Comparison of ENCODE assay signal across 7 mouse cellular contexts in genomic region chr6:118593377-118594061, GRCm38 (mm10). TPM values are rescaled to one million over a fixed set of nuclear protein-coding genes. Genes with fewer than 3 reads are reported as not detected.
DNase-seq lines count a peak whose midpoint lies in the region; ATAC-seq and TF ChIP-seq lines count a peak whose summit lies in the region.

No protein-coding gene starts in this region.

- H3K27ac ChIP-seq in ES-Bruce4 (ENCODE audit: insufficient read depth, low read length), result no peak overlapping the region
- H3K27ac ChIP-seq in heart, postnatal 0 days (ENCODE audit: low read depth), result no peak overlapping the region

- H3K9ac ChIP-seq in ES-Bruce4 (ENCODE audit: low read depth, poor library complexity, severe bottlenecking), result no peak overlapping the region; the same call in 1 of the 2 replicates
- no peak overlapping the region for H3K9ac ChIP-seq in heart, postnatal 0 days (replicated peaks; ENCODE audit: low read depth, low read length)

- 39% methylated on average over 34 of the region's 34 CpGs for WGBS in heart, postnatal 0 days
- 13% methylated on average over 34 of the region's 34 CpGs for WGBS in large intestine, adult 2 months

- no peak for TF ChIP-seq POLR2A in ES-Bruce4 (IDR thresholded peaks at IDR 0.05; ENCODE audit: insufficient read depth, low read length)

- TF ChIP-seq CTCF in ES-Bruce4 (IDR thresholded peaks at IDR 0.05; ENCODE audit: low read depth, low read length), result no peak
- TF ChIP-seq CTCF in heart, postnatal 0 days (IDR thresholded peaks at IDR 0.05; ENCODE audit: low read depth), result no peak

- no peaks in the 10 kb centered on the region for H3K9me3 ChIP-seq in ES-Bruce4 (replicated peaks; ENCODE audit: control insufficient read depth, insufficient read depth, low read length, poor library complexity, severe bottlenecking)
- H3K9me3 ChIP-seq in heart, postnatal 0 days (replicated peaks; ENCODE audit: control insufficient read depth, low read length), result no peaks in the 10 kb centered on the region

- no peak for TF ChIP-seq EP300 in ES-Bruce4 (IDR thresholded peaks at IDR 0.05; ENCODE audit: insufficient read depth, low read depth, low read length)
- TF ChIP-seq EP300 in heart, postnatal 0 days (IDR thresholded peaks at IDR 0.05; ENCODE audit: low read depth), result no peak

- DNase-seq in heart, postnatal 0 days (ENCODE audit: low spot score), result no peak
- peak; percentile 8 for DNase-seq in large intestine, adult 2 months (ENCODE audit: low read depth, low spot score)
- no peak for DNase-seq in layer of hippocampus, postnatal 10 days (ENCODE audit: low spot score in 2 of 2)
- no peak for DNase-seq in layer of hippocampus, postnatal 25 days (ENCODE audit: extremely low spot score in 1 of 2, low spot score in 1 of 2)

- H3K36me3 ChIP-seq in ES-Bruce4 (ENCODE audit: control insufficient read depth, insufficient read depth, low read length, poor library complexity, severe bottlenecking), result no peaks in the 10 kb centered on the region
- peaks cover 59% of the 10 kb centered on the region for H3K36me3 ChIP-seq in heart, postnatal 0 days (replicated peaks; ENCODE audit: control insufficient read depth, insufficient read depth, low read length)

- peak; percentile 49 for ATAC-seq in activated CD4-positive, CD25-positive, alpha-beta regulatory T cell, adult 4 months
- no peak for ATAC-seq in heart, postnatal 0 days (ENCODE audit: insufficient read depth, low read depth)
- ATAC-seq in megakaryocyte-erythroid progenitor cell, adult 5-6 weeks (replicated peaks; ENCODE audit: low FRiP score, low TSS enrichment, poor library complexity, severe bottlenecking), result peak; percentile 61

- peaks cover 4% of the 10 kb centered on the region for H3K4me1 ChIP-seq in ES-Bruce4 (ENCODE audit: control insufficient read depth, insufficient read depth, low read length)
- no peaks in the 10 kb centered on the region for H3K4me1 ChIP-seq in heart, postnatal 0 days (ENCODE audit: control insufficient read depth, insufficient read depth)

- H3K4me3 ChIP-seq in ES-Bruce4 (ENCODE audit: low read depth, low read length), result peak overlapping the region; percentile 44
- peak overlapping the region; percentile 22 for H3K4me3 ChIP-seq in heart, postnatal 0 days (ENCODE audit: low read depth, low read length)

- H3K4me2 ChIP-seq in heart, postnatal 0 days (ENCODE audit: low read depth, low read length), result peak overlapping the region; percentile 47

- 0 out of 2 replicates have a peak, but pooled peaks cover 1% of the 10 kb centered on the region for H3K27me3 ChIP-seq in ES-Bruce4 (ENCODE audit: control insufficient read depth, insufficient read depth, low read length, poor library complexity, severe bottlenecking)
- H3K27me3 ChIP-seq in heart, postnatal 0 days (ENCODE audit: control insufficient read depth, insufficient read depth, low read length), result no peaks in the 10 kb centered on the region

RNA-seq across cellular contexts. Expression of gene Ankrd26, which starts 31.5 kb away (rescaled TPM):
- 10.6 and 14.0 TPM in 2 replicates for polyA plus RNA-seq in ES-Bruce4 (2011; ENCODE audit: insufficient read depth, insufficient read length, low read depth, missing spikeins)
- 1 to 10 TPM; 5.4 to 8.3 TPM for polyA plus RNA-seq in activated CD4-positive, CD25-positive, alpha-beta regulatory T cell, adult 4 months (2017; shearing (Covaris generic))
- 1.4 and 2.6 TPM in 2 replicates for total RNA-seq in heart, postnatal 0 days (2014; rRNA removed; ENCODE audit: low replicate concordance)
- polyA plus RNA-seq in heart, postnatal 0 days (2015; fragmentation: Nextera tagmentation; extraction: Ambion mirVana), result 3.9 and 4.0 TPM in 2 replicates
- 0.36 and 0.71 TPM in 2 replicates for polyA plus RNA-seq in large intestine, adult 2 months (2012; rRNA removed)
- 14.8 and 19.2 TPM in 2 replicates for total RNA-seq in megakaryocyte-erythroid progenitor cell, adult 5-6 weeks (2014; fragmentation: Nextera tagmentation)
- 30.7 and 39.6 TPM in 2 replicates for total RNA-seq in megakaryocyte-erythroid progenitor cell, adult 5-6 weeks (2017)
- 1 to 10 TPM; 6.6 to 8.8 TPM for total RNA-seq in layer of hippocampus, postnatal 10 days (2021)
- 1 to 10 TPM; 8.2 to 8.5 TPM for total RNA-seq in layer of hippocampus, postnatal 25 days (2021)
